Mouse (Mus musculus) kidney, postnatal 10 days (tissue): ENCODE measurements around the gene Myef2.

Experiments
- DNase-seq: peaks from one replicate; pipeline ENCODE4 v3.0.0; 2021; ENCODE audit warnings: mixed read lengths

Gene Myef2

DNA sequence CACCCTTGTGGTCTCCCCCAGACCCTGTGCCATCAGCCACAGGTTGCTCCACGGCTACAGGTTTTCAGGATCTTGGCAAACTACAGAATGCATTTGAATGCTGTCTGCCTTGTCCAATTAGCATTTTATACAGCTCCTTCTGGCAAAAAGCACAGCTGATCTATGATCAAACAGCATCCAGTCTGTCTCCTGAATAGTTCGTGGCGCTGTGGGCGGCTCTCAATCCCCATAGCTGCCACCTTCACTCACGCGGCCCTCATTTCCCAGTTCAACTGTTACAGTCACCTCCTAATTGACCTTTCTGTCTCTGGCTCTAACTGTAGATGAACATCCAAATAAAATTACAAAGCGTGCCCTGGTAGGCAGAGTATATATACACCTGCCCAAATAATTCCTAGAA is 56.1 kb downstream of the Myef2 start:
- no peak for DNase-seq

DNA sequence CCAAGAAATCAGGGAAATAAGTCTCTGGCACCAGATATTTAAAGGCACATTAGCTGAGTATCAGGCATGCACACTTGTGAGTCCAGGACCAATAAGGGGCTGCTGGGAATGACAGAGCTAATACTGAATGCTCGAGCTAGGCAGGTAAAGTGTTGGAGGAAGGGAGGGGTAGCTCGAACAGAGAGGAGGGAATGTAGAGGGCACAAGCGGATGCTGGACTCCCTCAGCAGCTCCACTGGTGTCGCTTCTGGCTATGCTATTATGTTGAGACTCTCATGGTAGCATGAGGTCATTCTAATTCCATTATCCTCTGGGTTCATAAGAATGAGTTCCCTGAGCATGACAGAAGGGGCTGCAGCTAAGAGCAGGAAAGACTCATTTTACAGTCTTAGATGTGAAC is 60.5 kb downstream of the Myef2 start:
- DNase-seq = no peak

DNA sequence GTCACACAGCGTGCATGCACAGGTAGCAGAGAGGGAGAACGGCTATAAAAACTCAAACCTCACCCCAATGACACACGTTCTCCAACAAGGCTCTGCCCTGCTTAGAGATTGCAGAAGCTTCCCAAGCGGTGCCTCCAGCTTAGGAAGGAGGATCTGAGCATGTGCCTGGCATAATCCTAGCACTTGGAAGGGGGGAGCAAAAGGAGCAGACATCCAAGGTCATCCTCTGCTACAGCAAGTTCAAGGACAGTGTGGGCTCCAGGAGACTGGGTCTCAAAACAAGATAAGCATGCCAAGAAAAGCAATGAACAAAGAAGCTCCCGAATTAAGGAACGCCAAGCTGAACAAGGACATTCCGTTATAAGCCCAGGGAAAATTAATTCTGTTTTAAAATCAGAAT is 62.0 kb downstream of the Myef2 start:
- DNase-seq = no peak

DNA sequence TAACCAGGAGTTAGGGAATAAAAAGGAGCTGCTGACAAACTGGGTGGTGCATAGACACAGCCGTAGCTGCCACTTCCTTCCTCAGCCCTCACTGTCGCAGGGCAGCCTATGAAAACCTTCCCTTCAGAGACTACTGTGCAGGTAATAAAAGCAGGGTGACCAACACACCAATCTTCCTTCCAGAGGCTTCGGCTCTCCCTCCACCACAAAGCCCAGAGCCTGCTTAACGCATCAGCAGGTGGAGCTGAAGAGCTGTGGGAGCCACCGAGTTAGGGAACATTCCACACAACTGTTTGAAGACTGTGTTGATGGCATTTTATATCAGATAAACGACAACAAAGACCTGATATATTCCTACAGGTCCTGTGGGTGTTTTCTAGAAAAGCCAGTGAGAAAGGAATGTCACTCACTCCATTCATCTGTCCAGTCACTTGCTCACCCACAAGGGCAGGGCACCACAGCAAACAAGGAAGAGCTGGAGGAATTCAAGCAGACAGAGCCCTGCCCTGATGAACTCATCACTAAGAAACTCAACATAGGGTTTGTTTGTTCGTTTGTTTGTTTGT is 66.1 kb downstream of the Myef2 start:
- peak; percentile 68 for DNase-seq

GRCm38 (mm10) chr2:125055316-125055903 is 68.1 kb downstream of the Myef2 start:
- no peak for DNase-seq
